In the genomic region with DNA sequence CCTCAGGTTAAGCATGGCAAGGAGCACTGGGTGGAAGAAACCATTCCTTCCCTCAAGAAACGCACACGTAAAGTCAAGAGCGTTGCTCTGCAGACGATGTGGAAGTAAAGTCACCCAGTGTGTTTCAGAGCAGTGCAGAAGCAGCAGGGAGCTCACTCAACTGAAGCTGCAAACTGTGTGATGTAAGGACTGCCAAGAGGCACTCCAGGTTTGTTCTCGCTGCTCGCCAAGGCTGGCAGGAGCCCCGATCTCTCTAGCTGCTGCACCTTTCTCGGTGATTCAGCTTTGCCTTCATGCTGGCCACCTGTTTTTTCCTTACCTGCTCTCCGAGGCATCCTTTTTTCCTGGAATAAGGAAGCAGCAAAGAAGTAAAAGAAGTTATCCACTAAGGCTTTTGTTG, we compare ENCODE assay signal across 17 mouse cellular contexts.
A peak's percentile ranks its signal among the peaks of the same experiment; 100 is the strongest.
DNase-seq lines count a peak whose midpoint lies in the region; ATAC-seq lines count a peak whose summit lies in the region.
"Had no signal": no experiment of that assay in that cellular context is flagged by ENCODE, and none has a peak within 500 bp of the region (broad histone marks: within the 10 kb centered on the region; RNA-seq: fewer than 3 reads in every experiment).

No protein-coding gene starts in this region.

- ATAC-seq in cerebellum, adult (ENCODE audit: insufficient number of reproducible peaks, low FRiP score, low TSS enrichment), result no peak
- ATAC-seq: CD4-positive, CD25-positive, alpha-beta regulatory T cell, adult 4 months; forebrain, embryonic 15.5 days; hindbrain, embryonic 16.5 days had no signal

- DNase-seq in cerebellum, postnatal 25 days, result peak; percentile 52 to 65
- peak; percentile 10 for DNase-seq in gastrocnemius, postnatal 10 days
- DNase-seq in gastrocnemius, postnatal 4 days (ENCODE audit: low spot score in 2 of 2), result no peak
- DNase-seq in right cerebral cortex, postnatal 25 days, result peak; percentile 36
- no peak for DNase-seq in right cerebral cortex, adult 2 months (ENCODE audit: low spot score in 2 of 2)
- DNase-seq in ovary, adult 18-20 months (ENCODE audit: low spot score), result no peak
- DNase-seq: adrenal gland, postnatal 14 days; cerebellum, adult 9-10 months; embryo, embryonic 11 days; kidney, adult 18-20 months; kidney, postnatal 25 days; lung, postnatal 4 days; thymus, postnatal 4 days had no signal

Comparison
In these comparisons a context has a peak if more than half of its experiments do, and no peak if none do; other contexts are left out.
1. DNase-seq: peak in cerebellum, postnatal 25 days (2 of 2), gastrocnemius, postnatal 10 days (single experiment) and right cerebral cortex, postnatal 25 days (single experiment); none in gastrocnemius, postnatal 4 days (0 of 2), right cerebral cortex, adult 2 months (0 of 2) and ovary, adult 18-20 months (single experiment).